Mouse (Mus musculus): ENCODE measurements around the gene Tmppe.

Gene Tmppe

DNA sequence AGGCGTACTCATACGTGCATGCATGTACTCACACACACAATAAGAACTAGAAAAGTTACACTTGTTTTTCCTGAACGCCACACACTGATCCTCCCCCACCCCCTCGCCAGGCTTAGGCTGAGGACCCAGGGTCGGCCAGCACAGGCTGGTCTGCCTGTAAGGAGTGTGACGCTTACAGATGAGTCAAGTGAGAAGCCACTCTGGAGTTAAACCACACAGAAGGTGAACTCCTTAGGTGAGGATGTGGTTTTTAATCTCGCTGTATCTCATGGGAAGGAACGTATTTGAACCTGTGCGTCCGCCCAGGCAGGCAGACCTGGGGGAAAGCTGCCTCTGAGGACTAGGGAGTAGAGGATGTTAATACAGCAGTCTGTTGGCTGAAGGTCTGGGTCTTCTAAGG lies 39.6 kb downstream of the Tmppe start:
- in situ Hi-C loops (cut with MseI, MboI) = no loop called here

DNA sequence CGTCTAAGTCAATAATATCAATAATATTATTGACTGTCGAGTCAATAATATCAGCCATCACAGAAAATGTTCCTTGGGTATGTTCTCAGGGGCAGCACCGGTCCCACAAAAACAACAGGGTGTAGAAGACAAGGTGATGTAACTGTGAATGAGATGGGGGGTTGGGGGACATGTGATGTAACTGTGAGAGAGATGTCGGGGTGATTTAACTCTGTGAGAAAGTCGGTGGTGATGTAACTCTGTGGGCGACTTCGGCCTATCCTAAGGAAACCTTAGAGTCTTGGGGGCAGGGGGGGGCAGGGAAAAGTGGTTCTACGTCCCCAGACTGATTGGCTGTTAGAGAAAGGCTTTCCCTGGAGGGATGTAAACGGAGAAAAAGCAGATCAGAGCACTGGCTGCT lies 41.3 kb downstream of the Tmppe start:
- in situ Hi-C loops (cut with MseI, MboI) = no loop called here

DNA sequence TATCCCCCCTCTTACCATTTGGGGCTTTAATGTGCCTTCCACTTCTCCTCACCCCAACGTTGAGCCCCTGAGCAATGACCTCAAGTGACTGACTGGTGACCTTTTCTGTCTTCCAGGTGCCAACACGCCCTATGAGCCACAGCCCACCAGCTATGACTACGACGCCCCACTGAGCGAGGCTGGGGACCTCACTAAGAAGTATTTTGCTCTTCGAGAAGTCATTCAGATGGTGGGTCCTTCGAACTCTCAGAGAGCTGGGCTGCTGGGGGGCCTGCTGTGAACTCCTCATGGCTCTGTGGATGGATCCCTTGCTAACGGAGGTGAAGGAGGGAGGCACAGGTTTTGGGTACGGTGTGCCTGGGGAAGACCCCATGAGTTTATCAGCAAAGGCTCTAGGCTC lies 42.0 kb downstream of the Tmppe start:
- in situ Hi-C loops (cut with MseI, MboI) = no loop called here

DNA sequence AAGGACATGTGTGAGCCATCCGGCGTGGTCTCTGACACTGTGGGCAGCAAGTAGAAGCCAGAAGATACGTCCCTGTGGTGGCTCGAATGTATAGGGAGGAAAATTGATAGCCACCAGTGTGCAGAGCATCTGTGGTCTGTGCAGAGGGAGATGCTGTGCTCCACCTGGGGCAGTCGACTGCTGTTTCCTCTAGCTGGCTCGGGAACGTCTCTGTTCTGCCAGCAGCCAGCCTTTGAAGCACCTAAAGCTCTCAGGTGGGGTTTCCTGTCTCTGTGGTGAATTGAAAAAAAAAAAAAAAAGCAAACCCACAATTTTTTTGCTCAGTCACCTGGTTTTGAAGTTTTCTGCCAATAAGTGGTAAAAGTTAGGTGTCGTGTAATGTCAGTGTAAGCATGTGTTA lies 42.4 kb downstream of the Tmppe start:
- in situ Hi-C loops (cut with MseI, MboI) = no loop called here

DNA sequence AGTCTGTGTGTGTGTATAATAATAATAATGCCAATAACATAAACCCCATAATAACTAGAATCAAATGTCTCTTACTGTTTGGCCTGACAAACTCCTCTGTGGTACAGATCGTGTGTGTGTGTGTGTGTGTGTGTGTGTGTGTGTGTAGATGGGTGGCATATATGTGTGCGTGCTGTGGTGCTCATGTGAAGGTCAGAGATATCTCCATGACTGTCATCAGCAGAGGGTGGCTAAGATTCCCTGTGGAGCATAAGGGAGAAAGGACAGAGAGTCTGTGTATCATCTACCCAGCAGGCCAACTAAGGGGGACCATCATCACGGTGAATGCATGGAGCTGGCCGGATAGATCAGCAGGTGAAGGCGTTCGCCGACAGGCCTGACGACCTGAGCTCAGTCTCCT lies 46.0 kb downstream of the Tmppe start:
- in situ Hi-C loops (cut with MseI, MboI) = no loop called here

GRCm38 (mm10) chr9:114448700-114449099 lies 47.8 kb downstream of the Tmppe start:
- in situ Hi-C loops (cut with MseI, MboI) = no loop called here

DNA sequence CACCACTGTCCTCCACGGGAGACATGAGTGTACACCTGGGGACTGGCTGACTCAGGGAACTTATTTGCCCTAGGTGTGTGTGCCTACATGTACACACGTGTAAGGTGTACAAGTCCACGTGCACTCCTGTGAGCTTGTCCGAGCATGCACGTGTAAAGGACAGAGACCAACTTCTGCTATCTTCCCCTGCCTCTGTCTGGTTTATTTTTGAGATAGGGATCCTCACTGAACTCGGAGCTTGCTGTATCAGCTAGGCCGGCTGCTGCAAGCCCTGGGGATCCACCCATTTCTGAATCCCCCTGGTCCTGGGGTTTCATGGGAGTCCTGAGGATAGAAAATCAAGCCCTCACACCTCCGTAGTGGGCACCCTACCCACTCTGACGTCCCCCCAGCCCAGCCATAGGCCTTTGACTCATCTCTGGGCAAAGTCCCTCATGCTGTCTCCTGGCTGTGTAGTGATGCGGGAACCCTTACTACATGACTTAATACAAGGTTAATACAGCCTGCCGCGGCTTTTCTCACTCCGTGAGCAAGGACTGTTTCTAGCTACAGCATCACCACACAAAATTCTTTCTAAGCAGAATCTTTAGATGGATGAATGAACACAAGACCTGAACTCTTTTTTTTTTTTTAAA lies 48.3 kb downstream of the Tmppe start:
- in situ Hi-C loops (cut with MseI, MboI) = no loop called here

DNA sequence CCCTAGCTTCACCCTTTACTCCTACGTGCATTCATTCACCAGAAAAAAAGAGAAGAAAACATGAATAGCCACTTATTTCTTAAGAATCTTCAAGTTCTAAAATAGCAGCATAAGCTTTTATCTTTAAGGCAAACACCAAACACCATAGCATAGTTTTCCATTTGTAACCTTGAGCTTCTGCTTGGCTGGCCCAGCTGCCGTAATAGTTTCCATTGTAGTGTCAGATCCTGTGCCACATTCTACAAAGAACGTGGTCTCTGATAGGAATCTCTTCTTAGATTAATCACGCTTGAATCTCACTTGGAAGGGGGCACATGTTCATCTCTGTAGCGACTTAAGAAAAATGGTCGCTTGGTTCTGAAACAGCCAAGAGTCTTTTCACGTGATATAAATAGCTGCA lies 50.7 kb downstream of the Tmppe start:
- in situ Hi-C loops (cut with MseI, MboI) = no loop called here

DNA sequence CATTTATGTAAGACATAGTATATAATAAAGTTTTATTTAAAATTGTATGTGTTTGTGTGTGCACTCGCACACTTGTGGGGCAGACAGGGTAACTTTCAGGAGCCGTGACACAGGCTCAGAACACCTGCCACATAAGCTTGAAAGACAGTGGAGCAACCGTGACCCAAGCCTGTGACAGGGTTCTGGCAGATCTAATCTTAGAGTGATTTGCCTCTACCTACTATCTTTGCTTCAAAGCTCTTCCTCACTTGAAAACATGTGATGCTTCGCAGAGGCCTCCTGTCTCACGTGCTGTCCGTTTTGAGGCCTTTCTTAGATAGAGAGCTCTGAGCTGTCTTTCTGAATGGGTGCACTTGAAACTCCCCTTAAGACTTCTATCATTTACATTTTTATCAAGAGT lies 51.5 kb downstream of the Tmppe start:
- in situ Hi-C loops (cut with MseI, MboI) = no loop called here

GRCm38 (mm10) chr9:114455420-114455819 lies 54.5 kb downstream of the Tmppe start:
- in situ Hi-C loops (cut with MseI, MboI) = no loop called here
